Mouse (Mus musculus): ENCODE measurements around the gene Zfp618.

The Zfp618 gene

DNA sequence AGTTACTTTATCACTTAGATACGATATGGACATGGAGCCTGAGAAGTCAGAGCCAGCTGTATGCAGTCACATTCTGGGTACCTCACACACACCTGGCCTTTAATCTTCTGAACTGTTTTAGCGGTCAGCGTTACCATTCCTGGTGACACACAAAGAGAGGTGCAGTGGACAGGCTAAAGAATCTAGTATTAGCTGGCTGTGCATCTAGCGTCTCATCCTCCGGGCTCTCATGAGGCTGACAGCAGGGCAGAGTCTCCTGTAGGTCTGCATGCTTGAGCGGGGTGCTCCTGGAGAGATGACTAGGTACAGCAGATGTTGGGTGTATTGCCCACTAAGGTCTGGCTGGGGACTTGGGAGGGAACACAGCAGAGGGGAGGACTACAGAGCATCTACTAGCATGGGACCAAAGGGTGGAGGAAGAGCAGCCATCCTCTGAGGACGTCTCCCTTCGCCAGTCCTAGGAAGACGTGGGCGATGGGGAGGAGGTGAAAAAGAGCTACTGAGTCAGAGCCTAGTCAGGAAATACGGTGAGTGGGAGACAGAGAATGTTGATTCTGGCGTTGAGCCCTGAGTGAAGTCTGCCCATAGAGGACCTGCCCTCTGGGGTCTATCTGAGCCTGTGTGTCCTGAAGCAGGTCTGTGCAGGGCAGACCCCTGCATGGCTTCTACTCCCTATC is 103.3 kb downstream of the Zfp618 start:
- DNase-seq (ENCODE audit: low spot score) = no peak

- no peak for DNase-seq (ENCODE audit: low spot score)
Observed at GRCm38 (mm10) chr4:63071413-63072260, 106.3 kb downstream of the Zfp618 start.

DNA sequence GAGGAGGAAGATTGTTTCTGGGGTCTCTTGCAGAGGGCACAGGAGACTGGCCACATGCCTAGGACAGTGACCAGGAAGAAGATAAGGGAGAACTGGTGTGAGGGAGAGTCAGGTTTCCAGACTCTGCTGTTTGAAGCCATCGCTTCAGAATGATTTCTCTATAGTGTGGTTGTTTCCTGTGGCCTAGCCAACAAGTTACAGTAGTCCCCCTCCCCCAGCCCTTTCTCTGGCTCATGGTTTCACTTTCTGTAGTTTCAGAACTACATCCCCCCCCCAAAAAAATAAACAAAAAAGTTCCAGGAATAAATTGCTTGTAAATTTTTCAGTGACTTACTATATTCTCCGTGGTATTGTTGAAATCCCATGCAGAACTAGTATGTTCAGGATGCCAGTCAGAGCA is 107.8 kb downstream of the Zfp618 start:
- DNase-seq (ENCODE audit: low spot score) = no peak

GRCm38 (mm10) chr4:63079159-63079558 is 113.8 kb downstream of the Zfp618 start:
- DNase-seq (ENCODE audit: low spot score) = no peak

DNA sequence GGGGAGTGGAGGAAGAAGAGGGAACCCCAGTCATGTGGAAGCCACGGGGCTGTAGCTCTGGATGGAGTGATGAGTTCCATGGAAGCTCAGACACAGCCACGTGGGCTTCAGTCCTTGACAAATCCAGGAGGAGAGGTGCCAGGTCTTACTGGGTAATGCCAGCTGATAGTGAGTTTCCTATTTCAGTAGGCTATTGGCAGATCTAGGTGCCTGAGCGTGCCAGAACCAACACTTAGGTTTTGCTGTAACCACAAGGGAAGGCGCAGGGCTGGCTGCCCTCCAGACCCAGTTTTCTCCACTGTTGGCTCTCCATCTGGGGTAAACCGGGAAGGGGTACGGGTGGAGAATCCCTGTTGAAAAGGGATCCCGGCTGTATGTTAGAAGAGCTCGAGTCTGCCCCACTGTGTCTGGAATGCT is 119.1 kb downstream of the Zfp618 start:
- peak; percentile 54 for DNase-seq (ENCODE audit: low spot score)

DNA sequence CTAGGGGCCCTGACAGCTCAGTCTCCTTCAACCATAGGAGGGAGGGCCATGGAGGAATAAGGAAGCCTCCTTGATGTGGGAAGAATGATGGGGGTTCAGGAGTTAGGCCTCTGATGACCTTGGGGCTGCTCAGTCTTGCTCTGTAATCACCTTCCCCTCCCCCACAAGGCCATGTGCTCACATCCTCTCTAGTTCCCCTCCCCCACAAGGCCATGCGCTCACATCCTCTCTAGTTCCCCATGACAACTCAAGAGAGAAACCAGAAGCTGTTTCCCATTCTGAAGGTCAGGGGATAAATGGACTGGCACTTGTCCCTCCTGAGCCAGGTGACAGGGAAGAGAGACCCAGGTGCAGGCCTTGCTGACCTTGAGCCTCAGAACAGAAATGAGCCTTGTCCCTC is 124.1 kb downstream of the Zfp618 start:
- no peak for DNase-seq (ENCODE audit: low spot score)

DNA sequence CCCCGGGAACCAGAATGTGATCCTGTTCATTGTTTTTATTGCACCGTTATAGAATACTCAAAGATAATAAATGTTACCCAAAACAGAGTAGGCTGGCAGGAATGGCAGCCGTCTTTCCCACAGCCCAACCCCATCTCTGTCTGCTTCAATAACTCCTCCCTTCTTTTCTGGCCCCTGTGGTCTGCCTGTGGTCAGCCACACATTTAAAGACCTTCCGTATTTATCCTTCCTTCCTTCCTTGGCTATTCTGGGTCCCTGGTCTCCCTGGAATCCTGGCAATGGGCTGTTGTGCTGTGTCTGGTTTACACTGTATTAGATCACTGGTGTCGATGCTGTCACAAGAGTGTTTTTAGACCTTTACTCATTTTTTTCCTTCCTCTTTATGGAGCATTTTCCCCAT is 125.8 kb downstream of the Zfp618 start:
- no peak for DNase-seq (ENCODE audit: low spot score)

DNA sequence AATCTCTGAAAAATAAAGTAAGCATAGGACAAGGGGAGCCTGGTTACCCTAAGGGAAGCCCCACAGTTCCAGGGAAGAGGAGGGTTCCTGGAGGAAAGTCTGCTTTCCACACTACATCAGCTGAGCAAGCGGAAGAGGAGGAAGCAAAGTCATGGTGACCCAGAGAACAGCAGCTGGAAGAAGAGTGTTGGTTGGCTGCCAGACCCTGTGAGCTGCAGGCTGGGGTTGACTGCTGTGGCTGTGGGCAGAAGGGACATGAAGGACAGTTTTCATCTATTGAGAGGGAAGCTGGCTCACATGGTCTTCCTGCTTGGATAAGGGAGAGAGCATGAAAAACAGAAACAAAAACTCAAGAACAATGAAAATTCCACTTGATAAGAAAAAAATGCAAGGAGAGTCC is 132.2 kb downstream of the Zfp618 start:
- DNase-seq (ENCODE audit: low spot score) = no peak

DNA sequence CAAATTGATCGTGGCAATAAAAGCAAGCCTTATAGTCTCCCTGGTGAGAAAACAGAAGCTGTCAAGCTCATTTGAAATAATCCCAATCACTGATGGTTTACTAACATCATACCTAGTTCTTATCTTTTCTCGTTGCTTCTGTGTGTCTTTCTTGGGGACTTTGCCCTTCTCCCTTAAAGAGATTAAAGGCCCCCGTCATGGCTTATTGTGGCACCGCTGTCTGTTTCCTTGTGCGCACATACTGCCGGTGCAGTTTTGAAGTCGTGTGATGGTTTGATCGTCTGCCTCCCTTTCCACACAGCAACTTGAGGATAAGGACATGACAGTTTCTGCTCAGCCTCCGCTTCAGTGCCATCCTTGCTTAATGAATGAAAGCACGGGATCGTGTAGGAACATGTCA is 135.1 kb downstream of the Zfp618 start:
- DNase-seq (ENCODE audit: low spot score) = no peak

GRCm38 (mm10) chr4:63102025-63102424 is 136.7 kb downstream of the Zfp618 start:
- DNase-seq (ENCODE audit: low spot score) = no peak

DNA sequence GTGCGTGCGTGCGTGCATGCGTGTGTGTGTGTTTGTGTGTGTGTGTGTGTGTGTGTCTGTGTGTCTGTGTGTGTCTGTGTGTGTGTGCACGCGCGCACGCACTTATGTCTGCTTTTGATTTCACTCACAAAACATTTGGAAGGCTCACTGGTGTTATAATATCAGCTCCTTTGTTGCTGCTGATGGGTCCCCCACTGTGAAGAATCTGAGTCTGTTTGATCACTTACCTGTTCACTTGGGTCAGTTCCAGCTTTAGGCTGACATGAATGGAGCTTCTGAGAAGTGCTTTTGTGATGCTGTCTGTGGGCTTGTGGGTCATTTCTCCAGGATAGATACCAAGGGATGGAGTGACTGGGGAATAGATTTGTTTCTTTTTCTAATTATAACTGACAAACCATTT is 140.3 kb downstream of the Zfp618 start:
- no peak for DNase-seq (ENCODE audit: low spot score)

- peak; percentile 90 for DNase-seq (ENCODE audit: low spot score)
Observed at GRCm38 (mm10) chr4:63118639-63119437, 153.5 kb downstream of the Zfp618 start.

DNA sequence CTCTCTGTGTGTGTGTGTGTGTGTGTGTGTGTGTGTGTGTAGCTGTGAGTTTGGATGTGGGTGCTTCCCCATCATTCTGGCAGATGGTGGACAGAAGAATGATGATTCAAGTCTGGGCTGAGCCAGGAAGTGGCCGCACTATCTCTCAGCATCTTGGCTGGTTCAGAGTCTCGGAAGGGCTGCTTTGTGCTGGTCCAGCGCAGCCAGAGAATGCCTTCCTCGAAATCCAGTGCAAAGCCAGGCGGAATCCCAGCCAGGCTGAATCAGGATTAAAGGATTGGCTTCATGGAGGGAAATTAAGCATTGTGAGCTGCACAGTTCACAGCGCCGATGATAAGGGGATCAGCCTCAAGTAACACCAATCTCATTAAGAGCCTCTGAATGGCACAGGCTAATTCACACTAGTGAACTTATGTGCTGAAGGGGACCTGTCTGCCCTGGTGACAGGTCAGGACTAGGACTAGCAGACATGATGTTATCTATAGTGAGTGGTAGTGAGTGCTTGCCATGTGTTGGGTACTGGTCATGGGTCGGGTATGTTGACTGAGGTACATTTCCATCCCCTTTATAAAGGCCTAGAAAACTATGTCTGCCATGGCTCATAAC is 159.6 kb downstream of the Zfp618 start:
- DNase-seq (ENCODE audit: low spot score) = no peak

- DNase-seq (ENCODE audit: low spot score) = no peak
Observed at GRCm38 (mm10) chr4:63129891-63130624, 164.7 kb downstream of the Zfp618 start.

DNA sequence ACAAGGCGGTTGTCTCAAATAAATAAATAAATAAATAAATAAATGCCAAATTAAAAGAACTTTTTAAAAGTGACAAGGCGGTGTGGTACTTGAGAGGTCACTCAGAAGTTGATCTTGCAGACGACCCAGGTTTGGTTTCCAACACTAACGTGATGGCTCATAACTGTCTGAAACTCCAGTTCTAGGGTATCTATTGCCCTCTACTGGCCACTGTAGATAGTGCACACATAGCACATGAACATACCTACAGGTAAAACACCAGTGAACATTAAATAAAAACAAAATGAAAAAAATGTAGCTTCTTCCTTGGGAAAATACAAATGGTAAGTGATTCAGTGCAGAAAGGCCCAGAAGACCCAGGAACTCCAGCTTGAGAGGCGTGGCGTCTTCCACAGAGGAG is 181.9 kb downstream of the Zfp618 start:
- DNase-seq (ENCODE audit: low spot score) = no peak

- no peak for DNase-seq (ENCODE audit: low spot score)
Observed at GRCm38 (mm10) chr4:63151127-63151526, 185.8 kb downstream of the Zfp618 start.

DNA sequence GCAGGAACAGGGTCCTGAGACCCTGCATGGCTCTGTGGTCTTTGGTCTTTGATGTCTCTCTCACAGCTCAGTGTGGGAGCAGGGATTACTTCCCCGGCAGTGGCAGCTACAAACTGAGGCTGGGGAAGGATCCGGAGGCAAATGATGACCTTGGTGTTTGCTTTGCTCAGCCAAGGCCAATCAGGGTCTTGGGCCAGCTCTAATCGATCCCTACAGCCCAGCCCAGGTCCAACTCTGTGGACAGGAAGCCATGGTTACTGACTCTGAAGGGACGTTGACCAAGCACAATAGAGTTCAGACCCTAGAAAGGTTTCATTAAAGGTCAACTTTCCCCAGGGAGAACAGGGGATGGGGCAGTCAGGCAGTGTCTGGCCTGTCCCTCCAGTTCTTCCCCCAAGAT is 188.7 kb downstream of the Zfp618 start:
- no peak for DNase-seq (ENCODE audit: low spot score)

DNA sequence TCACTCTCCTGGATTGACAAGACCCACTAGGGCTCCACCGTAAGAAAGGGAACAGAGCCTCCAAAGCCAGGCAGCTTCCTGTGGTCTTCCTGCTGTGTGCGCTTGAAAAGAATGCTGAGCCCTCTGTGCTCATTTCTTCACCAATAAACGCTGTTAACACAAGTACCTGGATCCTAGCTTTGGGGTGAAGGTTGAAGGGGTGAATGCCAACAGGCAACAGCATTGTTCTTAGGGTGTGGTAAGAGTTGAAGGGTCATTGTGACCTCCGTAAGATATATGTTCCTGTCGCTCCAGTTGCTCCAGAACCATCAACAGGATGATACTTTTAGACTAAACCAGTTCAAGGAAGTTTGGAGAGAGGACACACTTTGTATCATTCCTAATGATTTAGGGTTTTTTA is 189.3 kb downstream of the Zfp618 start, which contains the start of gene Ambp:
TSS of gene Ambp (minus strand) at position 101 of the 400 bp plus-strand sequence.
- DNase-seq (ENCODE audit: low spot score) = no peak

GRCm38 (mm10) chr4:63155596-63155995 is 190.2 kb downstream of the Zfp618 start:
- DNase-seq (ENCODE audit: low spot score) = no peak

DNA sequence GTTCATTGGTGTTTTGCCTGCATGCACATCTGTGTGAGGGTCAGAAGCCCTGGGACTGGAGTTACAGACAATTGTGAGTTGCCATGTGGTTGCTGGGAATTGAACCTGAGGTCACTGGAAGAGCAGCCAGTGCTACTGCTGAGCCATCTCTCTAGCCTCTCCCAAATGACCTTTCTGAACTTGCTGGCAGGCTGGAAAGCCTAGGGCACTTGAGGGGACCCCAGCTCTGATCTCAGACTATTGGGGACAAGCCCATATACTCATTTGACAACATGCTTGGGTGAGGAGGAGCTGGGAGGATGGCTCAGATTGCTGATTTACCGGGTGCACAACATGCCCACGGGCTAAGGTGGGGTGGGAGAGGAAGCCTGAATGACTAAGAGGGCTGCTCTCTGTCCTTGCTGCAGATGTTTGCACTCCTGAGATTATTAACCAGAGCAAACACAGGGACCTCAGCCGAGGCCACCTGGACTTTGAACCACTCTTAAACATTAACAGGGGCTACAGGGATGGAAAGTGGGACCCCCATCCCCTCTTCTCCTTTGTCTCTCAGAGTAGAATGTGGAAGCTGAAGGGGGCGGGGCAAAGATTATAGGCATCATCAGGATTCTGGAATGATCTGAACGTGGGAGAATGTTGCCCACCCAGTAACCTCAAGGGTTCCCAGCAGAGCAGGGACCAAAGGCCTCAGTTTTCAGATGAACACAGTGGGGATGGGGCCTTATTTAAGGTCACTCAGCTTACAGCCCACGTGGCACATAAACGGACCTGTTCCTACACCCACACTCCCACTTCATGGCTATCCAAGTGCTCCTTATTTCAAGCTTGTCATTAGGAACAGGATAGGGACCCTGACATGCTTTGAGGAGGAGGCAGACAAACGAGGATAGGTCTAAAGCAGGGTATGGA is 191.6 kb downstream of the Zfp618 start:
- DNase-seq (ENCODE audit: low spot score) = no peak
